Mouse (Mus musculus): ENCODE measurements around the gene Inafm1.
"Not testable (repeated sequence)": the region's sequence is repeated elsewhere in the genome, so short reads cannot be mapped to it uniquely, and the experiment has no call there.

Inafm1 gene

GRCm38 (mm10) chr7:16296766-16297390, 23.5 kb upstream of the Inafm1 start:
- peak; percentile 92 for DNase-seq

- no peak for DNase-seq
These were observed 22.7 kb upstream of the Inafm1 start for GRCm38 (mm10) chr7:16296146-16296545.

- DNase-seq, result peak; percentile 87
These were observed 22.0 kb upstream of the Inafm1 start for GRCm38 (mm10) chr7:16295321-16295900.

GRCm38 (mm10) chr7:16294837-16295236, 21.4 kb upstream of the Inafm1 start:
- DNase-seq, result peak; percentile 95

GRCm38 (mm10) chr7:16294346-16294745, 20.9 kb upstream of the Inafm1 start:
- peak; percentile 74 for DNase-seq

GRCm38 (mm10) chr7:16287791-16288190, 14.4 kb upstream of the Inafm1 start:
- no peak for DNase-seq

GRCm38 (mm10) chr7:16287016-16287415, 13.6 kb upstream of the Inafm1 start:
- no peak for DNase-seq

GRCm38 (mm10) chr7:16286026-16286961, 12.9 kb upstream of the Inafm1 start, which contains the start of gene Ccdc9:
Ccdc9 (minus strand) TSS chr7:16286795.
- peak; percentile 100 for DNase-seq

GRCm38 (mm10) chr7:16285450-16286025, 12.1 kb upstream of the Inafm1 start:
- peak; percentile 70 for DNase-seq

GRCm38 (mm10) chr7:16284904-16285303, 11.5 kb upstream of the Inafm1 start:
- DNase-seq, result no peak

- DNase-seq, result no peak
These were observed 10.6 kb upstream of the Inafm1 start for GRCm38 (mm10) chr7:16284001-16284400.

- DNase-seq, result no peak
These were observed 8.9 kb upstream of the Inafm1 start for GRCm38 (mm10) chr7:16282334-16282733.

GRCm38 (mm10) chr7:16280721-16281120, 7.3 kb upstream of the Inafm1 start:
- no peak for DNase-seq

GRCm38 (mm10) chr7:16274922-16275890, 1.8 kb upstream of the Inafm1 start:
- DNase-seq, result no peak

GRCm38 (mm10) chr7:16273766-16274140, 336 bp upstream of the Inafm1 start:
- peak; percentile 86 for DNase-seq

- DNase-seq, result peak; percentile 83
These were observed 736 bp downstream of the Inafm1 start for GRCm38 (mm10) chr7:16272681-16273080.

- no peak for DNase-seq
These were observed 2.3 kb downstream of the Inafm1 start for GRCm38 (mm10) chr7:16271139-16271538.

GRCm38 (mm10) chr7:16266593-16266992, 6.8 kb downstream of the Inafm1 start:
- not testable (repeated sequence) for DNase-seq

- DNase-seq, result no peak
These were observed 7.6 kb downstream of the Inafm1 start for GRCm38 (mm10) chr7:16265856-16266255.

- no peak for DNase-seq
These were observed 9.6 kb downstream of the Inafm1 start for GRCm38 (mm10) chr7:16263843-16264242.

- DNase-seq, result peak; percentile 84
These were observed 10.2 kb downstream of the Inafm1 start for GRCm38 (mm10) chr7:16263015-16263787.

Data from embryo, embryonic 11 days (tissue).